Mouse (Mus musculus): Measurements from ENCODE around the gene Tubgcp4.

- TF ChIP-seq EP300 (optimal IDR thresholded peaks at IDR 0.05) (no peak), CTCF (IDR thresholded peaks at IDR 0.05; ENCODE audit: low read depth) (peak; percentile 56)
Observed at GRCm38 (mm10) chr2:121188530-121188929, 18.1 kb downstream of the Tubgcp4 start.

Measured in stomach, postnatal 0 days (tissue).